Mouse (Mus musculus) adrenal gland, postnatal 10 days (tissue): ENCODE measurements at regions not wholly inside any gene's neighbourhood (a gene's known extent, or its start where the extent isn't known, plus 50 kb on each side); places are given as distances from the start of the nearest gene placed in this dataset.

ENCODE experiments used
- DNase-seq: peaks from one replicate; pipeline ENCODE4 v3.0.0; 2021; ENCODE audit warnings: mixed read lengths

- DNase-seq, result no peak
Observed at GRCm38 (mm10) chr8:56682564-56682963, 131.7 kb downstream of the Fbxo8 start.

GRCm38 (mm10) chr8:56684352-56684751, 133.5 kb downstream of the Fbxo8 start:
- DNase-seq, result peak; percentile 5

- no peak for DNase-seq
Observed at GRCm38 (mm10) chr8:56695436-56695835, 144.5 kb downstream of the Fbxo8 start.

- no peak for DNase-seq
Observed at GRCm38 (mm10) chr8:56700580-56701145, 149.8 kb downstream of the Fbxo8 start.

- no peak for DNase-seq
Observed at GRCm38 (mm10) chr8:56706377-56706776, 155.5 kb downstream of the Fbxo8 start.

GRCm38 (mm10) chr8:56706941-56707706, 156.2 kb downstream of the Fbxo8 start:
- no peak for DNase-seq

GRCm38 (mm10) chr8:56720001-56720400, 169.1 kb downstream of the Fbxo8 start:
- no peak for DNase-seq

GRCm38 (mm10) chr8:56722473-56723236, 171.8 kb downstream of the Fbxo8 start:
- no peak for DNase-seq

- no peak for DNase-seq
Observed at GRCm38 (mm10) chr8:56724607-56725006, 173.7 kb downstream of the Fbxo8 start.

GRCm38 (mm10) chr8:56733318-56733717, 182.4 kb downstream of the Fbxo8 start:
- no peak for DNase-seq

GRCm38 (mm10) chr8:56735021-56735420, 184.1 kb downstream of the Fbxo8 start:
- no peak for DNase-seq

- no peak for DNase-seq
Observed at GRCm38 (mm10) chr8:56767034-56767433, 216.1 kb downstream of the Fbxo8 start.

GRCm38 (mm10) chr8:56784441-56784840, 233.6 kb downstream of the Fbxo8 start:
- DNase-seq, result no peak

- no peak for DNase-seq
Observed at GRCm38 (mm10) chr8:56789549-56790270, 238.8 kb downstream of the Fbxo8 start.

- no peak for DNase-seq
Observed at GRCm38 (mm10) chr8:56832651-56833050, 281.8 kb downstream of the Fbxo8 start.

GRCm38 (mm10) chr8:56833129-56833528, 282.2 kb downstream of the Fbxo8 start:
- no peak for DNase-seq

GRCm38 (mm10) chr8:56883449-56883848, 332.6 kb downstream of the Fbxo8 start:
- DNase-seq, result peak; percentile 2

GRCm38 (mm10) chr8:56884195-56884594, 333.3 kb downstream of the Fbxo8 start:
- no peak for DNase-seq

GRCm38 (mm10) chr8:56893638-56894037, 342.7 kb downstream of the Fbxo8 start:
- no peak for DNase-seq

GRCm38 (mm10) chr8:56915362-56915761, 364.5 kb downstream of the Fbxo8 start:
- no peak for DNase-seq

GRCm38 (mm10) chr8:56915989-56916388, 365.1 kb downstream of the Fbxo8 start:
- DNase-seq, result no peak

GRCm38 (mm10) chr8:56924724-56925123, 373.8 kb downstream of the Fbxo8 start:
- no peak for DNase-seq

GRCm38 (mm10) chr8:56927166-56927565, 376.3 kb downstream of the Fbxo8 start:
- no peak for DNase-seq
